In the genomic region with DNA sequence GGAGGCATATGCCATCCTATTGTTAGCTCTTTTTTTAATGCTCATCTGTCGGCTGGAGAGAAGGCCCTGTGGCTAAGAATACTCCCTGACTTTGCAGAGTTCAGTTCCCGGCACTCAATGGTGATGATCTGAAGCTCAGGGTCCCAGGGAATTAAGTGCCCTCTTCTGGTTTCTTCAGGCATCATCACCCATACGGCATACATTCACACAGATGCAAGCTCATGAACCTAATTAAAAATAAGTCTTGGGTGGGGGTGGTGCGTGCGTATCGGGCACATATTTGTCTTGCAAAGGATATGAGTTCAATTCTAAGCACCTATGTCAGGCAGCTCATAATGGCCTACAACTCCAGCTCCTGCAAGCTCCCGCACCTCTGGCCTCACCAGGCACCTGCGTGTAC, we compare ENCODE assay signal across 27 mouse cellular contexts. TPM values are rescaled to one million over a fixed set of nuclear protein-coding genes. Genes with fewer than 3 reads are reported as not detected.
DNase-seq lines count a peak whose midpoint lies in the region; ATAC-seq and TF ChIP-seq lines count a peak whose summit lies in the region.
"Had no signal": no experiment of that assay in that cellular context is flagged by ENCODE, and none has a peak within 500 bp of the region (broad histone marks: within the 10 kb centered on the region; RNA-seq: fewer than 3 reads in every experiment).

No protein-coding gene starts in this region.

- TF ChIP-seq EP300 in heart, adult 2 months (IDR thresholded peaks at IDR 0.05; ENCODE audit: insufficient read depth, low read depth, low read length), result no peak
- TF ChIP-seq EP300 in lung, postnatal 0 days (IDR thresholded peaks at IDR 0.05), result no peak

- WGBS in heart, adult 2 months, result 68% methylated on average over 8 of the region's 8 CpGs
- WGBS in heart, embryonic 16.5 days, result 77% methylated on average over 8 of the region's 8 CpGs
- 78% methylated on average over 8 of the region's 8 CpGs for WGBS in heart, embryonic 11.5 days (ENCODE audit: insufficient replicate concordance)
- WGBS in lung, postnatal 0 days, result 92% methylated on average over 8 of the region's 8 CpGs
- WGBS in lung, adult 2 months, result 92% methylated on average over 8 of the region's 8 CpGs

- peak overlapping the region; percentile 97 for H3K27ac ChIP-seq in heart, adult 2 months
- peak overlapping the region; percentile 57; the same call in 1 of the 2 replicates for H3K27ac ChIP-seq in heart, embryonic 16.5 days (ENCODE audit: low read length)
- no peak overlapping the region for H3K27ac ChIP-seq in heart, embryonic 11.5 days (ENCODE audit: low read depth, low read length)
- H3K27ac ChIP-seq in lung, postnatal 0 days (ENCODE audit: low read length), result no peak overlapping the region
- H3K27ac ChIP-seq: embryonic facial prominence, embryonic 10.5 days; embryonic facial prominence, embryonic 13.5 days; forebrain, embryonic 12.5 days; forebrain, embryonic 15.5 days; hindbrain, embryonic 12.5 days; hindbrain, embryonic 15.5 days had no signal

- peaks cover 6% of the 10 kb centered on the region; the same call in 1 of the 2 replicates for H3K79me2 ChIP-seq in heart, adult 2 months (replicated peaks; ENCODE audit: control insufficient read depth, insufficient read depth, low read length)

- no peaks in the 10 kb centered on the region for H3K9me3 ChIP-seq in heart, embryonic 16.5 days (replicated peaks; ENCODE audit: control insufficient read depth, low read length)
- H3K9me3 ChIP-seq in heart, embryonic 11.5 days (replicated peaks; ENCODE audit: control insufficient read depth, low read length), result no peaks in the 10 kb centered on the region
- H3K9me3 ChIP-seq in lung, postnatal 0 days (ENCODE audit: low read length), result no peaks in the 10 kb centered on the region
- H3K9me3 ChIP-seq: embryonic facial prominence, embryonic 10.5 days; embryonic facial prominence, embryonic 13.5 days; forebrain, embryonic 12.5 days; forebrain, embryonic 15.5 days; hindbrain, embryonic 12.5 days; hindbrain, embryonic 15.5 days had no signal

- no peak for DNase-seq in heart, adult 2 months
- DNase-seq in heart, postnatal 25 days (ENCODE audit: low spot score), result no peak
- DNase-seq in lung, postnatal 0 days (ENCODE audit: low spot score), result no peak
- no peak for DNase-seq in lung, adult 2 months
- no peak for DNase-seq in thymus, postnatal 0 days (ENCODE audit: low spot score)
- DNase-seq: adrenal gland, adult 8-10 months; adrenal gland, postnatal 25 days; cerebellum, adult 11-12 months; cerebellum, adult 8-10 months; cerebellum, postnatal 10 days; cerebellum, postnatal 36 days; embryo, embryonic 11 days; gastrocnemius, postnatal 10 days; gastrocnemius, postnatal 36 days; kidney, adult 2 months had no signal

- intact Hi-C loops in heart, adult 2 months (cut with DNase I), result no loop called here
- intact Hi-C loops in heart, postnatal 25 days (cut with DNase I), result no loop called here

- H3K4me1 ChIP-seq in heart, adult 2 months (ENCODE audit: control insufficient read depth, insufficient read depth, low read length), result peaks cover 28% of the 10 kb centered on the region
- peaks cover 59% of the 10 kb centered on the region for H3K4me1 ChIP-seq in heart, embryonic 16.5 days (ENCODE audit: control insufficient read depth, insufficient read depth, low read length)
- peaks cover 55% of the 10 kb centered on the region for H3K4me1 ChIP-seq in heart, embryonic 11.5 days (ENCODE audit: control insufficient read depth, insufficient read depth, low read length)
- H3K4me1 ChIP-seq in lung, postnatal 0 days (ENCODE audit: insufficient read depth, low read depth, low read length), result peaks cover 8% of the 10 kb centered on the region; the same call in 1 of the 2 replicates
- H3K4me1 ChIP-seq in lung, adult 2 months (ENCODE audit: control insufficient read depth, insufficient read depth, low read length), result peaks cover 10% of the 10 kb centered on the region

- no peak overlapping the region for H3K9ac ChIP-seq in heart, adult 2 months (ENCODE audit: low read depth, low read length)
- H3K9ac ChIP-seq in heart, embryonic 16.5 days (ENCODE audit: low read length), result no peak overlapping the region
- H3K9ac ChIP-seq in heart, embryonic 11.5 days (ENCODE audit: low read depth, low read length), result no peak overlapping the region
- no peak overlapping the region for H3K9ac ChIP-seq in lung, postnatal 0 days (replicated peaks; ENCODE audit: low read depth)
- H3K9ac ChIP-seq: embryonic facial prominence, embryonic 13.5 days; forebrain, embryonic 12.5 days; forebrain, embryonic 15.5 days; hindbrain, embryonic 12.5 days; hindbrain, embryonic 15.5 days had no signal

- H3K27me3 ChIP-seq in heart, adult 2 months (ENCODE audit: control insufficient read depth, insufficient read depth, low read length), result no peaks in the 10 kb centered on the region
- H3K27me3 ChIP-seq in heart, embryonic 16.5 days (ENCODE audit: control insufficient read depth, insufficient read depth, low read length), result no peaks in the 10 kb centered on the region
- H3K27me3 ChIP-seq in heart, embryonic 11.5 days (ENCODE audit: control insufficient read depth, insufficient read depth, low read length), result no peaks in the 10 kb centered on the region
- no peaks in the 10 kb centered on the region for H3K27me3 ChIP-seq in lung, postnatal 0 days (replicated peaks; ENCODE audit: insufficient read depth, low read length)
- H3K27me3 ChIP-seq: embryonic facial prominence, embryonic 13.5 days; forebrain, embryonic 12.5 days; forebrain, embryonic 15.5 days; hindbrain, embryonic 12.5 days; hindbrain, embryonic 15.5 days had no signal

- TF ChIP-seq CTCF in heart, adult 2 months (IDR thresholded peaks at IDR 0.05), result peak; percentile 55
- TF ChIP-seq CTCF in lung, postnatal 0 days (IDR thresholded peaks at IDR 0.05), result peak; percentile 27; the same call in 1 of the 2 replicates
- no peak for TF ChIP-seq CTCF in lung, adult 2 months (IDR thresholded peaks at IDR 0.05; ENCODE audit: insufficient read depth, low read length)

- no peak overlapping the region for H3K4me3 ChIP-seq in heart, adult 2 months
- no peak overlapping the region for H3K4me3 ChIP-seq in heart, embryonic 16.5 days (ENCODE audit: low read length)
- no peak overlapping the region for H3K4me3 ChIP-seq in heart, embryonic 11.5 days (ENCODE audit: low read depth, low read length)
- no peak overlapping the region for H3K4me3 ChIP-seq in lung, postnatal 0 days (ENCODE audit: low read depth, low read length)
- no peak overlapping the region for H3K4me3 ChIP-seq in lung, adult 2 months (replicated peaks; ENCODE audit: extremely low read depth, low read depth, low read length)
- H3K4me3 ChIP-seq: embryonic facial prominence, embryonic 10.5 days; embryonic facial prominence, embryonic 13.5 days; erythroblast, embryonic 14.5 days; forebrain, embryonic 12.5 days; forebrain, embryonic 15.5 days; hindbrain, embryonic 12.5 days; hindbrain, embryonic 15.5 days had no signal

- no peak for TF ChIP-seq POLR2A in heart, adult 2 months (IDR thresholded peaks at IDR 0.05; ENCODE audit: insufficient read depth, low read depth, low read length)
- TF ChIP-seq POLR2A in lung, adult 2 months (IDR thresholded peaks at IDR 0.05; ENCODE audit: borderline replicate concordance, extremely low read depth, low read depth, low read length), result no peak

- H3K4me2 ChIP-seq in heart, embryonic 16.5 days (ENCODE audit: low read depth, low read length), result no peak overlapping the region; the same call in 1 of the 2 replicates
- H3K4me2 ChIP-seq in heart, embryonic 11.5 days, result no peak overlapping the region
- no peak overlapping the region for H3K4me2 ChIP-seq in lung, postnatal 0 days (replicated peaks; ENCODE audit: low read depth, low read length)
- H3K4me2 ChIP-seq: embryonic facial prominence, embryonic 13.5 days; forebrain, embryonic 12.5 days; forebrain, embryonic 15.5 days; hindbrain, embryonic 12.5 days; hindbrain, embryonic 15.5 days had no signal

- H3K36me3 ChIP-seq in heart, adult 2 months (ENCODE audit: control insufficient read depth, insufficient read depth, low read length), result peaks cover 40% of the 10 kb centered on the region
- H3K36me3 ChIP-seq in heart, embryonic 16.5 days (ENCODE audit: control insufficient read depth, insufficient read depth), result no peaks in the 10 kb centered on the region
- H3K36me3 ChIP-seq in heart, embryonic 11.5 days (ENCODE audit: control insufficient read depth, insufficient read depth, low read length), result no peaks in the 10 kb centered on the region
- H3K36me3 ChIP-seq in lung, postnatal 0 days (ENCODE audit: insufficient read depth, low read length), result no peaks in the 10 kb centered on the region
- H3K36me3 ChIP-seq: embryonic facial prominence, embryonic 10.5 days; embryonic facial prominence, embryonic 13.5 days; forebrain, embryonic 12.5 days; forebrain, embryonic 15.5 days; hindbrain, embryonic 12.5 days; hindbrain, embryonic 15.5 days had no signal

- ATAC-seq in heart, embryonic 16.5 days (replicated peaks; ENCODE audit: extremely low read depth, insufficient read depth, low FRiP score), result no peak
- ATAC-seq in heart, embryonic 11.5 days (replicated peaks; ENCODE audit: insufficient number of reproducible peaks, low FRiP score, low TSS enrichment), result no peak
- ATAC-seq in lung, postnatal 0 days, result no peak
- ATAC-seq: activated CD4-positive, CD25-positive, alpha-beta regulatory T cell, adult 4 months; CD4-positive, CD25-positive, alpha-beta regulatory T cell, adult 4 months; forebrain, embryonic 15.5 days; intestine, postnatal 0 days had no signal

RNA-seq across cellular contexts. Expression of a gene that starts 39.1 kb away (rescaled TPM):
- 100 to 1,000 TPM in 1 of 2 experiments, 10 to 100 TPM in 1; 91.1 to 126 TPM for total RNA-seq in heart, adult 2 months (2021)
- 18.8 and 31.3 TPM in 2 replicates for polyA plus RNA-seq in heart, adult 2 months (2012; rRNA removed)
- total RNA-seq in heart, postnatal 25 days (2021), result 100 to 1,000 TPM; 122 to 129 TPM
- polyA plus RNA-seq in heart, embryonic 16.5 days (2015; fragmentation: Nextera tagmentation; extraction: Ambion mirVana), result 32.1 and 37.9 TPM in 2 replicates
- polyA plus RNA-seq in heart, embryonic 11.5 days (2014; fragmentation: Nextera tagmentation; extraction: Ambion mirVana), result 17.0 and 19.8 TPM in 2 replicates
- polyA plus RNA-seq in lung, postnatal 0 days (2015; fragmentation: Nextera tagmentation; extraction: Ambion mirVana), result 10.1 and 12.2 TPM in 2 replicates
- polyA plus RNA-seq in lung, adult 2 months (2012; rRNA removed), result 4.8 and 9.4 TPM in 2 replicates
- polyA plus RNA-seq in thymus, postnatal 0 days (2015; fragmentation: Nextera tagmentation; extraction: Ambion mirVana), result 1.1 and 1.6 TPM in 2 replicates
- polyA plus RNA-seq: erythroblast, embryonic 14.5 days had no signal

Comparison
In these comparisons a context has a peak if more than half of its experiments do, and no peak if none do; other contexts are left out.
1. H3K27ac ChIP-seq: peak in heart, adult 2 months (single experiment) and heart, embryonic 16.5 days (single experiment); none in heart, embryonic 11.5 days (single experiment) and lung, postnatal 0 days (single experiment).